Mouse (Mus musculus) macrophage (primary cell): ENCODE results near the gene Atf5. TPM values are rescaled to one million over a fixed set of nuclear protein-coding genes. Genes with fewer than 3 reads are reported as not detected.

Experiments used
- H3K27ac ChIP-seq: fragments of 350-480 bp; formaldehyde crosslinking; 2 replicates; pipeline ENCODE4 v1.9.0; 2021
- H3K36me3 ChIP-seq: fragments of 350-480 bp; formaldehyde crosslinking; 2 replicates; pipeline ENCODE4 v1.9.0; 2021; ENCODE audit errors: inconsistent target
- H3K4me3 ChIP-seq: fragments of 350-480 bp; formaldehyde crosslinking; 2 replicates; pipeline ENCODE4 v1.9.0; 2021; ENCODE audit errors: inconsistent target
- H3K79me2 ChIP-seq: fragments of 350-480 bp; formaldehyde crosslinking; 2 replicates; pipeline ENCODE4 v1.9.0; 2021; ENCODE audit errors: inconsistent target
- WGBS: methylation state at CpG from one replicate; pipeline ENCODE4 v1.1.7; 2026; ENCODE audit warnings: inconsistent platforms; ENCODE audit not compliant: missing documents; 5-methylcytosine and 5-hydroxymethylcytosine counted together
- polyA plus RNA-seq: library from polyadenylated mRNA; stranded (reverse); fragments of 250-400 nt; gene quantifications from 3 replicates; pipeline ENCODE4 v1.2.4, GENCODE M21; 2018; ENCODE audit warnings: inconsistent platforms

Gene Atf5
- polyA plus RNA-seq, 1 experiment from 2014 or later: 36.4 TPM

- WGBS: 50% methylated on average over 6 of the region's 6 CpGs
- no peaks in the 10 kb centered on the region for H3K36me3 ChIP-seq
- no peak overlapping the region for H3K4me3 ChIP-seq
- H3K27ac ChIP-seq: peak overlapping the region; percentile 88
- no peaks in the 10 kb centered on the region for H3K79me2 ChIP-seq
These were observed 23.7 kb downstream of the Atf5 start for GRCm38 (mm10) chr7:44792781-44793180.

- Histone ChIP-seq H3K4me3 (no peak overlapping the region), H3K79me2 (no peaks in the 10 kb centered on the region), H3K27ac (no peak overlapping the region), H3K36me3 (no peaks in the 10 kb centered on the region)
- 77% methylated on average over 3 of the region's 4 CpGs for WGBS
These were observed 26.4 kb downstream of the Atf5 start for GRCm38 (mm10) chr7:44790066-44790465.

- 84% methylated on average over 3 of the region's 3 CpGs for WGBS
- no peak overlapping the region for H3K4me3 ChIP-seq
These were observed 26.9 kb downstream of the Atf5 start for GRCm38 (mm10) chr7:44789531-44789930.

GRCm38 (mm10) chr7:44780101-44780500, 36.4 kb downstream of the Atf5 start:
- Histone ChIP-seq H3K4me3 (no peak overlapping the region), H3K79me2 (no peaks in the 10 kb centered on the region), H3K27ac (no peak overlapping the region), H3K36me3 (peaks cover 29% of the 10 kb centered on the region; the same call in 1 of the 2 replicates)
- WGBS: 91% methylated on average over 8 of the region's 8 CpGs

More at GRCm38 (mm10) chr7:44789531-44789930, 26.9 kb downstream of the Atf5 start:
- no peaks in the 10 kb centered on the region for H3K36me3 ChIP-seq
- H3K27ac ChIP-seq: no peak overlapping the region
- H3K79me2 ChIP-seq: no peaks in the 10 kb centered on the region

- H3K36me3 ChIP-seq: peaks cover 57% of the 10 kb centered on the region
- WGBS: 83% methylated on average over 9 of the region's 9 CpGs
These were observed 39.5 kb downstream of the Atf5 start for GRCm38 (mm10) chr7:44776849-44777498.

GRCm38 (mm10) chr7:44772591-44773204, 43.8 kb downstream of the Atf5 start:
- no peaks in the 10 kb centered on the region for H3K79me2 ChIP-seq
- 82% methylated on average over 8 of the region's 8 CpGs for WGBS
- H3K36me3 ChIP-seq: peaks cover 90% of the 10 kb centered on the region
- no peak overlapping the region for H3K4me3 ChIP-seq
- H3K27ac ChIP-seq: no peak overlapping the region

More at GRCm38 (mm10) chr7:44776849-44777498, 39.5 kb downstream of the Atf5 start:
- Histone ChIP-seq H3K79me2 (no peaks in the 10 kb centered on the region), H3K4me3 (no peak overlapping the region), H3K27ac (no peak overlapping the region)

- 52% methylated on average over 4 of the region's 6 CpGs for whole genome bisulfite sequencing
- Histone ChIP-seq H3K4me3 (no peak overlapping the region), H3K27ac (no peak overlapping the region), H3K36me3 (peaks cover 94% of the 10 kb centered on the region), H3K79me2 (no peaks in the 10 kb centered on the region)
These were observed 46.3 kb downstream of the Atf5 start for GRCm38 (mm10) chr7:44770046-44770578.

GRCm38 (mm10) chr7:44768129-44768528, 48.3 kb downstream of the Atf5 start:
- Histone ChIP-seq H3K79me2 (no peaks in the 10 kb centered on the region), H3K4me3 (no peak overlapping the region), H3K27ac (no peak overlapping the region), H3K36me3 (peaks cover 93% of the 10 kb centered on the region)
- 95% methylated on average over 5 of the region's 5 CpGs for WGBS

Other genes with a start within 250 kb of the Atf5 start
- gene Napsa, start 244.3 kb downstream of the Atf5 start, polyA plus RNA-seq: 14.8 to 26.9 TPM (median 21.1 TPM) in 3 replicates
- 0.05 to 0.66 TPM (median 0.11 TPM) in 3 replicates for gene Kcnc3, start 226.0 kb downstream of the Atf5 start, polyA plus RNA-seq
- gene Myh14, start 145.8 kb downstream of the Atf5 start, polyA plus RNA-seq: not detected in 3 replicates
- gene Izumo2, start 107.9 kb downstream of the Atf5 start, polyA plus RNA-seq: not detected in 3 replicates
- gene Vrk3, start 68.2 kb downstream of the Atf5 start, polyA plus RNA-seq: 25.2 to 68.8 TPM (median 45.1 TPM) in 3 replicates
- 0.23 to 0.60 TPM (median 0.30 TPM) in 3 replicates for gene Zfp473, start 65.6 kb downstream of the Atf5 start, polyA plus RNA-seq
- 60.3 to 113 TPM (median 73.8 TPM) in 3 replicates for gene Nup62, start 570 bp downstream of the Atf5 start, polyA plus RNA-seq
- 2.3 to 2.8 TPM (median 2.7 TPM) in 3 replicates for gene Il4i1, start 271 bp downstream of the Atf5 start, polyA plus RNA-seq
- gene Akt1s1, start 32.3 kb upstream of the Atf5 start, polyA plus RNA-seq: 33.4 to 56.3 TPM (median 49.1 TPM) in 3 replicates
- 25.6 to 51.8 TPM (median 28.3 TPM) in 3 replicates for gene Tbc1d17, start 32.4 kb upstream of the Atf5 start, polyA plus RNA-seq
- 17.4 to 42.4 TPM (median 36.1 TPM) in 3 replicates for gene Pnkp, start 40.5 kb upstream of the Atf5 start, polyA plus RNA-seq
- gene Ptov1, start 53.1 kb upstream of the Atf5 start, polyA plus RNA-seq: 38.5 to 61.7 TPM (median 49.4 TPM) in 3 replicates
- 24.5 to 28.2 TPM (median 26.1 TPM) in 3 replicates for gene Med25, start 76.1 kb upstream of the Atf5 start, polyA plus RNA-seq
- 4.6 to 8.8 TPM (median 6.1 TPM) in 3 replicates for gene Fuz, start 79.4 kb upstream of the Atf5 start, polyA plus RNA-seq
- 49.8 to 76.6 TPM (median 75.0 TPM) in 3 replicates for gene Ap2a1, start 112.8 kb upstream of the Atf5 start, polyA plus RNA-seq
- gene Tsks, start 126.5 kb upstream of the Atf5 start, polyA plus RNA-seq: not detected in 3 replicates
- not detected in 3 replicates for gene Cpt1c, start 158.2 kb upstream of the Atf5 start, polyA plus RNA-seq
- gene Prmt1, start 169.9 kb upstream of the Atf5 start, polyA plus RNA-seq: 53.7 to 169 TPM (median 55.6 TPM) in 3 replicates
- 30.9 to 55.5 TPM (median 35.0 TPM) in 3 replicates for gene Irf3, start 181.0 kb upstream of the Atf5 start, polyA plus RNA-seq
- gene Bcl2l12, start 182.1 kb upstream of the Atf5 start, polyA plus RNA-seq: 10.9 to 14.5 TPM (median 12.9 TPM) in 3 replicates
- 32.6 to 36.9 TPM (median 32.9 TPM) in 3 replicates for gene Scaf1, start 199.7 kb upstream of the Atf5 start, polyA plus RNA-seq
- 23.5 to 51.8 TPM (median 29.9 TPM) in 3 replicates for gene Rras, start 201.3 kb upstream of the Atf5 start, polyA plus RNA-seq
- gene Prr12, start 236.2 kb upstream of the Atf5 start, polyA plus RNA-seq: 15.5 to 17.7 TPM (median 17.1 TPM) in 3 replicates
- 40.1 to 50.7 TPM (median 45.7 TPM) in 3 replicates for gene Nosip, start 245.8 kb upstream of the Atf5 start, polyA plus RNA-seq
- 19.0 to 31.7 TPM (median 28.6 TPM) in 3 replicates for gene Prrg2, start 246.0 kb upstream of the Atf5 start, polyA plus RNA-seq